Mouse (Mus musculus): ENCODE data around the gene Nudt16. TPM values are rescaled to one million over a fixed set of nuclear protein-coding genes. Genes with fewer than 3 reads are reported as not detected.
A peak's percentile ranks its signal among the peaks of the same experiment; 100 is the strongest.
"Not testable (repeated sequence)": the region's sequence is repeated elsewhere in the genome, so short reads cannot be mapped to it uniquely, and the experiment has no call there.

The Nudt16 gene
- total RNA-seq (2021), result 10 to 100 TPM; 16.7 to 18.8 TPM

DNA sequence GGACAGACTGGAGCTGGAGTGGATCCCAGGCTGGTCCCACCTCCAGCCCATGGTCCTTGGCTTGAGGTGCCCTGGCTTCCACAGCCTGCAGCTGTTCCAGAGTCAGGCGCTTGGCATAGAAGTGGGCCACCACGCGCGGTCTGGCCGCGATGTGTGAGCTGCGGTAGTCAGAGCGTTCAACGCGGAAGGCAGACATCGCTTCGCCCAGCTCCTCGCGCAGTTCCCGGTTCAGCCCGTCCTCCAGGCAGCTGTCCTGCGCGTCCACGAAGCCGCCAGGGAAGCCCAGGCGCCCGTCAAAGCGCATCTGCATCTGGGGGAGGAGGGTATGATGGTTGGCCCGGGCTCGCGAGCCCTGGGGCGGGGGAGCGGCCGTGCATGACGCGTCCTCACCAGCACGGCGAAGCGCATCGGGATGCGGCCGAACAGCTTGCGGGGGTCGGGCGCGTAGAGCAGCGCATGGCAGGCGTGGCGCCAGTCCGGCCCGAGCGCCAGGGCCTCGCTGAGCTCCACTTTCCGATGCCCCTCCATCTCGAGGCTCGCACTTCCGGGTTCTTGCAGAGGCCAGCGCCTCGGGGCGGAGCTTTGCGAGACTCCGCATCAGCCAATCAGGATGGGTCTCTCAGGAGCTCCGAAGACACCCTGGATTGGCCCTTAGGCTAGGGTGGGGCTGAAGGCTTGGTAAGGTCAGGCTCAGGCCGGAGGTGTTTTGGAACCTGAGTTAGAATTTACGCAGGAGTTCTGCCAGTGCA lies at the start of gene Nudt16:
Gene Nudt16, minus strand, starts transcription at position 572 of the 749 bp plus-strand sequence.
- DNase-seq (ENCODE audit: low spot score in 2 of 2), result peak; percentile 89 to 94
- intact Hi-C loops (cut with DNase I), result loop anchor here (5.0 to 10.0 kb wide), 2 partner anchors 79 to 183 kb away; partner anchors contain the start of gene Mrpl3

DNA sequence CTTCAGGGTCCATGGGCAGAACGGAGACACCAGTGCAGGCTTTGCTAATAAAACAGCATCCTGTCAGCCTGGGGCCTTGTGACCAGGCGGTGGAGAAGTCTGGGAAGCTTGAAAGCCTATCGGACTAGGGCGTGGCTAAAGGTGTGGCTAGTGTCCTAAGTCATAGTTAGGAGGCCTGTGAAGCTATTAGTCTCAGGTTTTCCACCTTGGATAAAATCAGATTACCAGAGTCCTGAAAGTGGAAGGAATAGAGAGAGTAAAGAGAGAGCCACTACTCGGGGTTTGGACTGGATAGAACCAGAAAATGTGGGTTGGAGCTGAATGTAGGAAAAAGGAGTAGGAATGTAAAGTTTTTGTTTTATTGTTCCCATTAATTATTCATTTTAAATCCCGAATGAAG lies 13.4 kb upstream of the Nudt16 start, which contains the start of gene 1700080E11Rik:
Gene 1700080E11Rik, minus strand, starts transcription at position 101 of the 400 bp plus-strand sequence.
- intact Hi-C loops (cut with DNase I), result no loop called here
- no peak for DNase-seq (ENCODE audit: low spot score in 2 of 2)

DNA sequence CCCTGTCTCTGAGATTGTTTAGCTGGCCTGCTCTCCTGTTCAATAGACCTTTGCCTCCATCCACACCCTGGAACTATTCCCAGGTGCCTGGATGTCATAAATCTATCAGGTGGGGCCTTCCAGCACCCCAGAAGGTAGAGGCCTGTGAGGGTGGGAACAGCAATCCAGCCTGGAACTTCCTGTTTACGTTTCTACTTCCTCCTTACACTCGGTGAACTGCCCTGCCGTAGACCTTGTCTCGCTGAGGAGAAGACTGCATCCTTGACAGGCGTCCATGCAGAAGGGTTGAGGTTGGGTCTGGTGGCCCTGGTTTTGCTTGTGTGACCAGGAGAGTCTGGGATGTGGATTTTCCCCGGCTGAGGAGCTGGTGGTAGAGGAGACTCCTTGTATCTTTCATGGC lies 7.6 kb upstream of the Nudt16 start:
- intact Hi-C loops (cut with DNase I), result loop anchor here (10.0 kb wide), 1 partner anchor 176 kb away; no protein-coding TSS in a partner anchor
- no peak for DNase-seq (ENCODE audit: low spot score in 2 of 2)

DNA sequence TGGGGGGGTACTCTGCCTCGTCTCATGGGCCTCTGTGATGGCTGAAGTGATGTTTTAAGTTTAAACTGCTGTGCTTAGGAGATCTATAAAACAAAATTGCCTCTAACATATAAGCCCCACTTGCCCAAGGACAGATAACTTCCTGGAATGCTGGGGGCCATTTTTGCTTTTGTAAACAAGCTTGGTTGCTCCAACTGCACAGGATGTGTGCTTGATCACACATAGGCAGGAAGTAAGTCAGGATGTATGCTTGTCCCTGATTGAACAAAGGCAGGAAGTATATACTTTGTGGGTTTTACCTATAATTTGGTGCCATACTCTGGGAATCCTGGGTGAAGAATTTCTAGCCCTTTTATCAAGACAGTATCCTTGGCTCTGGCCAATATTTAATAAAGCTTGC lies 4.8 kb upstream of the Nudt16 start:
- intact Hi-C loops (cut with DNase I), result loop anchor here (10.0 kb wide), 1 partner anchor 178 kb away; no protein-coding TSS in a partner anchor
- no peak for DNase-seq (ENCODE audit: low spot score in 2 of 2)

DNA sequence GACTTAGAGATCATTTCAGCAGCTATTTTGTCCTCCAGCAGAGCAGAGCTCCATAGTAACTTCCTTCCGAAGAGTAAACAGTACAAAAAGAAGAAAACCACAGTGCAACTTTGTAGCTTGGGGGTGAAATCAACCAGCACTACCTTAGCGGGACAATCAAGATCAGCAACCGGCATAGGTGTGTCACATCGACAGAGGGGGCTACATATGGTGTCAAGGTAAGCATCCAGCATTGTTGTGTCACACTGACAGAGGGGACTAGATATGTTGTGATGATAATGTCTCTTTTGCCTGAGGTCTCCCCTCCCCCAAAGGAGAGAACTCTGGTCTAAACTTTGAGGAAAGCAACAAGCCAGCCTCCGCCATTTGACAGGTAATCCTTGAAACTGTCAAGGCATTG lies 2.9 kb upstream of the Nudt16 start:
- no peak for DNase-seq (ENCODE audit: low spot score in 2 of 2)
- intact Hi-C loops (cut with DNase I), result loop anchor here (5.0 to 10.0 kb wide), 2 partner anchors 82 to 180 kb away; partner anchors contain the start of gene Mrpl3

DNA sequence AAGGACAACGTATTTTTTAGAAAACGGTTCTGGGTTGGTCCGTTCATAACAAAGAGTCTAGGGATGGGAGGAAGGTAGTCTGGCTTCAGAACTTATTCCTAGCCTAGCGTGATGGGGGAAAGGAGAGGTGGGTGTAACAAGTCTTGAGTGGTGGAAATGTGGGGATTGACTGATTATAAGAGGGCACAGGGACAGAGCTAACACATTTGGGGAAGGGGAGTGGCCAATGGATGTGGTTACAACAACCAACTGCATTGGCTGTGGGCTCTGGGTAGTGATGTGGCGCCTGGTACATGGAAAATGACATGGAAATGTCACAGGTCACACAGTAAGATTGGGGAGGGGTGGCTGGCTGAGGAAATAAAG lies 361 bp upstream of the Nudt16 start:
- no peak for DNase-seq (ENCODE audit: low spot score in 2 of 2)
- intact Hi-C loops (cut with DNase I), result loop anchor here (5.0 to 10.0 kb wide), 2 partner anchors 80 to 183 kb away; partner anchors contain the start of gene Mrpl3

DNA sequence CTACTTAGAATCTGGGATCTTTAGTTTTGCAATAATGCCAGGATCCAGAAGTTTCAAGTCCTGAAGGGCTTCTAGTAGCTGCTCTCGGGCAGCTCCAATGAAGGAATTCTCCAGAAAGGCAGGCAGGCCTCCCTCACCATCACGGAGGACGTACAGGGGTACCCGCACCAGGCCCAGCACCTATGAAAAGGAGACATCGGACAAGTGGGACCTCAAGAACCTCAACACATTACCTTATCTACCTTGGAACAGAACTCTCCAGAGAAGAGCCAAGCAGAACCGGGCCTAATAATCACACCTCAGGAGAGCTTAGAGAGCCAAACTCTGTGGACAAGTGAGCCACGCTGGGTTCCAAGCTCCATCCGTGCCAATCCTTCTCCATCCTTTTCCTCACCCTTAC lies 1.3 kb downstream of the Nudt16 start:
- intact Hi-C loops (cut with DNase I), result loop anchor here (5.0 to 10.0 kb wide), 2 partner anchors 78 to 184 kb away; partner anchors contain the start of gene Mrpl3
- DNase-seq (ENCODE audit: low spot score in 2 of 2), result no peak

DNA sequence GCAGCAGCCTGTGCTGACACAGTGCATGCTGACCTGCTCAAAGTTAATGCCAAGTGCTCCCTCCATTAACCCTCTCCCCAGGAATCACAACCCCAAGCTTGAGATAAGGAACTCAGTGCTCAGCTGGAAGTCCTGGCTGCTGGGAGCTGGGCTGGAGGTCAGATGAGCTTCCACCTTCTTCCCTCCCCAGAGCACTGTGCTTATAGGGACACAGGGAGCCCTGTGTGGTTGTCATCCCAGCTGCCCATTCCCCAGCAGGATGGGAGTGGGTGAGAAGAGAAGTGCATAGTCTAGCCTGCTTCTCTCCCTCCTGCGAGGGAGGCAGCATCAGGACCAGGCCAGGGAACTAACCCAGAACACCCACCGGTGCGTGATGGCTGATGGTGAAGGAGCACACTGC lies 6.4 kb downstream of the Nudt16 start:
- not testable (repeated sequence) for DNase-seq (ENCODE audit: low spot score in 2 of 2)

DNA sequence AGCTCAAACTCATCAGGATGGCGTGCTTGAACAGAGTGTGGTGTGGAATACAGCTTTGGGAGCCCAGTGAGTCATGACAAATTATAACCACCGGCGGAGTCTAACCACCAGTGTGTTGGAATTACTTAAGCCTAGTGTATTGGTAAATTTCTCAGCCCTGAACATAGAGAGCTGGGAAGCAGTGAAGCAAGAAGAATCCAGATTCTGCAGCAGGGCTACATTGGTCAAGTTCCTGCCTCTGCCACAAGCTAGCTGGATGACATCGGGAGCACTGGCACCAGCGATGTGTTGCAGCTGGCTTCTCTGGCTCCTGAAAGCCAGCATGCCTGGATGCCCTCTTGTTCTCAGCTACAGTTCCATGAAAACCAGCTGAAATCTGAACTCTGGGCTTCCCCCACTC lies 27.7 kb downstream of the Nudt16 start:
- no peak for DNase-seq (ENCODE audit: low spot score in 2 of 2)
- intact Hi-C loops (cut with DNase I), result no loop called here

More for the DNA sequence above, 6.4 kb downstream of the Nudt16 start:
- intact Hi-C loops (cut with DNase I), result not testable (repeated sequence)

DNA sequence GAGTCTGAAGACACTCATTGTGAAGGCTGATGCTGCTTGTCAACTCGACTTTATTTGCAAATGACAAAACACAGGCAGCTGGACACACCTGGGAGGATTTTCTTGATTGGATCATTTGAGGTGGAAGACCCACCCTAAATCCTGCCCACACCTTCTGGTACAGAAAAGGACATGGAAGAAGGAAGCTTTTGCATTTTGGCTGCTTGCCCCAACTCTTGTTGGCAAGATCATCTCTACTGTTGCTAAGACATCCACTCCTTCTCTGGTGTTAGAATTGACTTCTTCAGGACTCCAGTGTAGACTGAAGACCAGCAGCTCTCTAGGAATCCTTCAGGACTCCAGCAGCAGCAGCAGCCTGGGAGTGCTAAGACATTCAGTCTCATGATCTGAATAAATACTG lies 29.7 kb downstream of the Nudt16 start:
- intact Hi-C loops (cut with DNase I), result no loop called here
- DNase-seq (ENCODE audit: low spot score in 2 of 2), result peak; percentile 26 to 69

DNA sequence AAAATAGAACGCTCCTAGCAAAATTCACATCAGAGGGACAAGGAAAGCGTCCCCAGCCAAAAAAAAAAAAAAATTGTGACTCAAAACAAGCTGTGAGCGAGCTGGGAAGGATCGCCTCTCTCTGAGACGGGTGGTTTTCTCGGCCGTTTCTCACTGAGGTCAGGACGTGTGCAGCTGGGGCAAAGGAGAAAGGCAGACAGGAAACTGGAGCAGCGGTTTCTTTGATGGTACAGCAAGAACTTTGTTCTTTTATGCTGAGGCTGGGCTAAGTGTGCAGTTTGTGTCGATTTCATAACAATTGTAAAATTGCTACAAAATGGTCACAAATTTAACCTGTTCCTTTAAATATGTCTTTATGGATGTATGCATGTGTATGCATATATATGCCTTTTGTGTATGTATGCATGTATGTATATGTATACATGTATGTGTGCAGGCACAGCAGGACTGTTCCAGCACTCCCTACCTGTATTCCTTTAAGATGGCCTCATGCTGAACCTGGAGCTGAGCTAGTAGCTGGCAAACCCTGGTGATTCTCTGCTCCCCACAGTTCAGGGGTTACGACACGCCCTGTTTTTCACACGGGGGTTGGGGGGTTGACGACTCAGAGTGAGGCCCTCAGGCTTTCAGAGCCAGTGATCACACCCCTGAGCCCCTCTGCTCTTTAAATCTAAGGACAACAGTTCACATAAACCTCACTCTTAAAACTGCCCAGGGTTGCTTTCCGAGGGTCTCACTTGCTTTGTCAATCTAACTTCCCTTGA lies 30.6 kb downstream of the Nudt16 start:
- no peak for DNase-seq (ENCODE audit: low spot score in 2 of 2)
- intact Hi-C loops (cut with DNase I), result no loop called here

DNA sequence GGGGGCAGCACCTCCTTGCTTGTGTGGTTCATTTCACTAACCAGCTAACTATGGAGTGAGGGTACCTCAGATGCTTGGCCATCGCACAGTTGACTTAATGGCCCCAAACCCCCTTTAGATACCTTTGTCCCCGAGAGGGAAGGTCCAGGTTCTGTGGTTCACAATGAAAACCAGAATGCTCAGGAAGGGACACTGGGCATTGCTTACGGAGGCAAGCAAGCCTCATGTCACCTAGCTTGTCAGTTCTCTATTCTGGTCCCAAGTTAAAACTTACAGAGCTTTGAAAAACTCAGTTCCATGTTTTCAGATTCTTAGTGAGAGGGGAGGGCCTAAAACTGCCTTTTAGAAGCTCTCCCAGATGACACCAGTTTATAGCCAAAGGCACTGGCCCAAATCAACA lies 51.4 kb downstream of the Nudt16 start:
- intact Hi-C loops (cut with DNase I), result no loop called here
- no peak for DNase-seq (ENCODE audit: low spot score in 2 of 2)

Other genes starting within 250 kb of the Nudt16 start
- 10 to 100 TPM; 81.4 to 82.2 TPM for gene Mrpl3, start 78.6 kb downstream of the Nudt16 start, total RNA-seq (2021)
- not detected for gene 1700080E11Rik, start 13.3 kb upstream of the Nudt16 start, total RNA-seq (2021)